Mouse (Mus musculus): ENCODE measurements around the gene Pyroxd1. TPM values are rescaled to one million over a fixed set of nuclear protein-coding genes. Genes with fewer than 3 reads are reported as not detected.

The Pyroxd1 gene
- polyA plus RNA-seq, 1 experiment, result 2.6 TPM

DNA sequence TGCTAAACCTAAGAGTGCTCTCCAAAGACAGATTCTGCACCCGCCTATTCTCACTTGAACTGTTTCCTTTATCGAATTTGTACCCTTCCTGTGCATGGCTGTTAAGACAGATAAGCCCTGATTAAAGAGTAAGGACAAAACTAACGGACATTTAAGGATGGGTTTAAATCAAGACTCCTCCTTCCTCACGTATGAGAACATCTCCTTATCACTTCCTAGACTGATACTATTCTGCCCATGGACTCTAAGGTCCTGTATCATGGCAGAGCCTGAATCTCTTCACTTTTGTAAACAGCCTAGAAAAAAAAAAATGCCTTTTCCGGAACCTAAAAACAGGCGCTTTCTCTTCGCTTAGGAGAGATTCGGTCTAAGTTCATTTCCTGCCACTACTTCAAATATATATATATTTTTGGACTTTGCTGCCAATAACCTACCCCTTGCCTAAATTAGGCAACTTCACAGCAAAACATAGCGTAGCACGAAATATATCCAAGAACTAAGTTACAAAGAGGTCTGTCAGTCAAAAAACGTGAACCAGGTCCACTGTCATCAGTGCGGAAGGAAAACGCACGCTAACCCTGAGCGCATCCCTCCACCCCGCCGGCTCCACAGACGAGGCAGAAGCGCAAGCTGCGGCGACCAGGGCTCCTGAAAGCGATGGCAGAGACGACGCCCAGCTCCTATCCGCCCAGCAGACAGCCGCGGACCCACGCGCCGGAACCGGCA is 41.0 kb downstream of the Pyroxd1 start:
- no peaks in the 10 kb centered on the region for H3K27me3 ChIP-seq (ENCODE audit: control insufficient read depth, insufficient read depth, insufficient read length)
- H3K79me2 ChIP-seq (ENCODE audit: control insufficient read depth, insufficient read depth), result peaks cover 72% of the 10 kb centered on the region
- H3K36me3 ChIP-seq (ENCODE audit: control insufficient read depth, insufficient read depth), result no peaks in the 10 kb centered on the region
- TF ChIP-seq FOSL1 (IDR thresholded peaks at IDR 0.05; ENCODE audit: insufficient read depth, low read length, poor library complexity, severe bottlenecking) (no peak), MYOD1 (IDR thresholded peaks at IDR 0.05; ENCODE audit: control insufficient read depth, insufficient read length, low read depth) (no peak), MAX (IDR thresholded peaks at IDR 0.05) (no peak), CEBPB (IDR thresholded peaks at IDR 0.05; ENCODE audit: low read depth) (no peak), USF1 (IDR thresholded peaks at IDR 0.05; ENCODE audit: low read depth) (no peak), MYOG (IDR thresholded peaks at IDR 0.05; ENCODE audit: control insufficient read depth, extremely low read depth, insufficient read length) (no peak), CTCF (IDR thresholded peaks at IDR 0.05; ENCODE audit: control insufficient read depth, insufficient read depth, insufficient read length) (no peak)
- H3K79me3 ChIP-seq (ENCODE audit: low read depth), result peaks cover 52% of the 10 kb centered on the region
- H3K4me3 ChIP-seq (ENCODE audit: insufficient read depth, poor library complexity, severe bottlenecking), result peak overlapping the region; percentile 78
- H3ac ChIP-seq (ENCODE audit: control insufficient read depth, insufficient read length, low read depth), result peak overlapping the region; percentile 82

DNA sequence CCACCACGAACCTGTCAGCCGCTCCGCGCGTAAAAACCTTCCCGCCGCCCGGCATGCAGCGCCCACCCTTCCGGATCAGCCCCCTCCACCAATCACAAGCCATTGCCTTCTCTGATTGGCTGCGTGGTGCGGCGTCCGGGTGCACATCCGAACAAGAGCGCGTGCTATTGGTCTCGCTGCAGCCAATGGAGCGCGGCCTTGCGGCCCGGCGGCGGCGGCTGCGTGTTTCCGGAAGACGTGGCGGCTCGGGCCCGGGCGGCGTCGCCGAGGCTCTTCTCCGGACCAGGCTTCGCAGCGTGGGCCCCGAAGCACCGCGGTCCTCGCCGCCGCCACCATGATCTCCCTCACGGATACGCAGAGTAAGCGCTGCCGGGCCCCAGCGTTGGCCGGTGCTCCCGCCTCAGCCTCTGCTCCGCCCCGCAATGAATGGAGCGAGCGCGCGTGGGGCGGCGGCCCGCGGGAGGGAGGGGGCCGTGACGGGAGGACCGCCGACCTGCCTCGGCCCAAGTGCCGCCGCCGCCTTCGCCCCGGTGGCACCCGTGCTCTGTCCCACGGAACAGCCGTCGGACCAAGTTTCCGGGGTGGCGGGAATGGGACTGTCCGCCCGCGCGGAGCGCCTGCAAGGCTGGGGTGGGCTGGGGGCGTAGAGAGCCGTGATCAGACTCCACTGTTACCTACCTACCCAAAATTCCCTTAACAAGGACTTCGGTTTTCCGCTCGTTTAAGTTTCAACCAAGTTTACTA is 41.7 kb downstream of the Pyroxd1 start, which contains the start of the genes Recql and Golt1b:
Gene Recql (minus strand): TSS at position 77 of the 744 bp plus-strand sequence.
Gene Golt1b (plus strand): TSS at position 211 of the 744 bp plus-strand sequence.
- peak within 1 kb of the TSS; percentile 78 for H3K4me3 ChIP-seq (ENCODE audit: insufficient read depth, poor library complexity, severe bottlenecking)
- H3K27me3 ChIP-seq (ENCODE audit: control insufficient read depth, insufficient read depth, insufficient read length), result no peaks in the 10 kb centered on the region
- H3K79me3 ChIP-seq (ENCODE audit: low read depth), result peaks cover 56% of the 10 kb centered on the region
- no peaks in the 10 kb centered on the region for H3K36me3 ChIP-seq (ENCODE audit: control insufficient read depth, insufficient read depth)
- H3K79me2 ChIP-seq (ENCODE audit: control insufficient read depth, insufficient read depth), result peaks cover 72% of the 10 kb centered on the region
- peak; percentile 66 for TF ChIP-seq MAX (IDR thresholded peaks at IDR 0.05)
- no peak for TF ChIP-seq MYOD1 (IDR thresholded peaks at IDR 0.05; ENCODE audit: control insufficient read depth, insufficient read length, low read depth)
- peak within 1 kb of the TSS; percentile 96 for H3ac ChIP-seq (ENCODE audit: control insufficient read depth, insufficient read length, low read depth)

DNA sequence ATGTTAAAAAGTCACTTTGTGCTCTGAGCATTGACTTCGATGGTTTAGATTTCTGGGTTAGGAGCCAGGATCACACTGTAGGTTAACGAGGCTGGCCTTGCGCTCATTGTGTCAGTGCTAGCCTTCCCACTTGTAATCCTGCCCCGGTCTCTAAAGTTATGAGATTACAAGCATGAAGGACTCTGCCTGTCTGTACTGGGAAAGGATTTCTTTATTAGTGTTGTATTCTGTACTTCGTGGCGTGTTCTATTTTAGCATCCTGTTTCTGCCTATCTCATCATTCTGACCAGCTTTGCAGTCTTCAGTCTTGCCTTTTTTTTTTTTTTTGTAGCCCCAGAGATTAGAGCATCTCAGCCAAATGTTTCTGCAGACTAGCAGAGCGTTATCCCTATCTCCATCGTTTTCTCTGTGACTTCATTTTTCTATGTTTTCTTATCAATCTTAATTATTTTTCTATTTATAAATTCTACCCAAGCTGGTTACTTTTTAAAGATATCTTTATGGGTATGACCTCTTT is 42.4 kb downstream of the Pyroxd1 start:
- Histone ChIP-seq H3K79me3 (ENCODE audit: low read depth) (peaks cover 62% of the 10 kb centered on the region), H3K79me2 (ENCODE audit: control insufficient read depth, insufficient read depth) (peaks cover 72% of the 10 kb centered on the region), H3K4me3 (ENCODE audit: insufficient read depth, poor library complexity, severe bottlenecking) (peak overlapping the region; percentile 78), H3K27me3 (ENCODE audit: control insufficient read depth, insufficient read depth, insufficient read length) (no peaks in the 10 kb centered on the region), H3ac (ENCODE audit: control insufficient read depth, insufficient read length, low read depth) (peak overlapping the region; percentile 96), H3K36me3 (ENCODE audit: control insufficient read depth, insufficient read depth) (peaks cover 5% of the 10 kb centered on the region)
- TF ChIP-seq USF1 (IDR thresholded peaks at IDR 0.05; ENCODE audit: low read depth), result no peak
- TF ChIP-seq CTCF (IDR thresholded peaks at IDR 0.05; ENCODE audit: control insufficient read depth, insufficient read depth, insufficient read length), result no peak
- no peak for TF ChIP-seq MYOD1 (IDR thresholded peaks at IDR 0.05; ENCODE audit: control insufficient read depth, insufficient read length, low read depth)
- TF ChIP-seq MAX (IDR thresholded peaks at IDR 0.05), result no peak
- no peak for TF ChIP-seq FOSL1 (IDR thresholded peaks at IDR 0.05; ENCODE audit: insufficient read depth, low read length, poor library complexity, severe bottlenecking)
- TF ChIP-seq CEBPB (IDR thresholded peaks at IDR 0.05; ENCODE audit: low read depth), result no peak
- TF ChIP-seq MYOG (IDR thresholded peaks at IDR 0.05; ENCODE audit: control insufficient read depth, extremely low read depth, insufficient read length), result no peak

DNA sequence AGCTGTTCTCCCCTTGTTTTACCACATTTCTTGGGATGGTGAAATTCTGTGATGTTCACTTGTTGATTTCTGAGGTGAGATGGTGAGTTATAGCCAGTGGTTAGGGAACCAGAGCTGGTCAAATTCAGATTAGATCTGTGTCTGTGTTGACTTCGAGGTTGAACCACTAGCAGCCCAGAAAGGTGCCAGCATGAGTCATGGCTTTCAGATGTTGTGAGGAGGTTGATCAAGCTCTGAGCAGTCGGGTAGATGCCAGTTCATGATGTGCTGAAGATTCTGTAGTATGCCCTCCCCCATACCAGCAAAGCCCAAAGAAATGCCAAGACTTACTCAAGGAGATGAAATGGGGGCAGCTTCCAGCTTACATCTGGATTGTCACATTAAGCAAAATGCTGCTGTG is 43.6 kb downstream of the Pyroxd1 start:
- TF ChIP-seq USF1 (IDR thresholded peaks at IDR 0.05; ENCODE audit: low read depth), result no peak
- TF ChIP-seq MYOG (IDR thresholded peaks at IDR 0.05; ENCODE audit: control insufficient read depth, extremely low read depth, insufficient read length), result no peak
- TF ChIP-seq CTCF (IDR thresholded peaks at IDR 0.05; ENCODE audit: control insufficient read depth, insufficient read depth, insufficient read length), result no peak
- TF ChIP-seq CEBPB (IDR thresholded peaks at IDR 0.05; ENCODE audit: low read depth), result no peak
- TF ChIP-seq MYOD1 (IDR thresholded peaks at IDR 0.05; ENCODE audit: control insufficient read depth, insufficient read length, low read depth), result no peak
- TF ChIP-seq MAX (IDR thresholded peaks at IDR 0.05), result no peak
- no peak for TF ChIP-seq FOSL1 (IDR thresholded peaks at IDR 0.05; ENCODE audit: insufficient read depth, low read length, poor library complexity, severe bottlenecking)
- H3K27me3 ChIP-seq (ENCODE audit: control insufficient read depth, insufficient read depth, insufficient read length), result no peaks in the 10 kb centered on the region
- peaks cover 72% of the 10 kb centered on the region for H3K79me3 ChIP-seq (ENCODE audit: low read depth)
- H3K4me3 ChIP-seq (ENCODE audit: insufficient read depth, poor library complexity, severe bottlenecking), result no peak overlapping the region
- peaks cover 18% of the 10 kb centered on the region for H3K36me3 ChIP-seq (ENCODE audit: control insufficient read depth, insufficient read depth)
- H3K79me2 ChIP-seq (ENCODE audit: control insufficient read depth, insufficient read depth), result peaks cover 80% of the 10 kb centered on the region
- H3ac ChIP-seq (ENCODE audit: control insufficient read depth, insufficient read length, low read depth), result no peak overlapping the region

DNA sequence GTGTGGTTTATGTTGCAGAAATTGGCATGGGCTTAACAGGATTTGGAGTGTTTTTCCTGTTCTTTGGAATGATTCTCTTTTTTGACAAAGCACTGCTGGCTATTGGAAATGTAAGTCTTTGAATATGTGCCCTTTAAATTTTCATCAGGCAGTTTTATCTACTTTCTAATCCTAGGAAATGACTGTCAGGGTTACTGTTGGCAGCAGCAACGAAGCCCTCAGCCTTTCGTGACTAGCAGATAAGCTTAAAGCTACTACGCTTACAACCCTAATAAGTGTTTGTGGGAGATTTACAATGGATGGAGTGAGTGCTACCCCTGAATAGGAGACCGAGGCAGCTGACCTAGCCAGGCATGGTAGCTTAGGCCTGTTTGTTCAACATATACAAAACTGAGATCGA is 46.9 kb downstream of the Pyroxd1 start:
- H3K79me2 ChIP-seq (ENCODE audit: control insufficient read depth, insufficient read depth), result peaks cover 90% of the 10 kb centered on the region
- no peak overlapping the region for H3K4me3 ChIP-seq (ENCODE audit: insufficient read depth, poor library complexity, severe bottlenecking)
- H3ac ChIP-seq (ENCODE audit: control insufficient read depth, insufficient read length, low read depth), result no peak overlapping the region
- TF ChIP-seq MYOG (IDR thresholded peaks at IDR 0.05; ENCODE audit: control insufficient read depth, extremely low read depth, insufficient read length), result no peak
- TF ChIP-seq MAX (IDR thresholded peaks at IDR 0.05), result no peak
- no peak for TF ChIP-seq MYOD1 (IDR thresholded peaks at IDR 0.05; ENCODE audit: control insufficient read depth, insufficient read length, low read depth)
- no peak for TF ChIP-seq CEBPB (IDR thresholded peaks at IDR 0.05; ENCODE audit: low read depth)
- no peak for TF ChIP-seq CTCF (IDR thresholded peaks at IDR 0.05; ENCODE audit: control insufficient read depth, insufficient read depth, insufficient read length)
- no peak for TF ChIP-seq USF1 (IDR thresholded peaks at IDR 0.05; ENCODE audit: low read depth)
- no peak for TF ChIP-seq FOSL1 (IDR thresholded peaks at IDR 0.05; ENCODE audit: insufficient read depth, low read length, poor library complexity, severe bottlenecking)
- no peaks in the 10 kb centered on the region for H3K27me3 ChIP-seq (ENCODE audit: control insufficient read depth, insufficient read depth, insufficient read length)
- H3K36me3 ChIP-seq (ENCODE audit: control insufficient read depth, insufficient read depth), result peaks cover 43% of the 10 kb centered on the region
- peaks cover 83% of the 10 kb centered on the region for H3K79me3 ChIP-seq (ENCODE audit: low read depth)
